Comparison of ENCODE assay signal across 9 mouse cellular contexts in the genomic region with DNA sequence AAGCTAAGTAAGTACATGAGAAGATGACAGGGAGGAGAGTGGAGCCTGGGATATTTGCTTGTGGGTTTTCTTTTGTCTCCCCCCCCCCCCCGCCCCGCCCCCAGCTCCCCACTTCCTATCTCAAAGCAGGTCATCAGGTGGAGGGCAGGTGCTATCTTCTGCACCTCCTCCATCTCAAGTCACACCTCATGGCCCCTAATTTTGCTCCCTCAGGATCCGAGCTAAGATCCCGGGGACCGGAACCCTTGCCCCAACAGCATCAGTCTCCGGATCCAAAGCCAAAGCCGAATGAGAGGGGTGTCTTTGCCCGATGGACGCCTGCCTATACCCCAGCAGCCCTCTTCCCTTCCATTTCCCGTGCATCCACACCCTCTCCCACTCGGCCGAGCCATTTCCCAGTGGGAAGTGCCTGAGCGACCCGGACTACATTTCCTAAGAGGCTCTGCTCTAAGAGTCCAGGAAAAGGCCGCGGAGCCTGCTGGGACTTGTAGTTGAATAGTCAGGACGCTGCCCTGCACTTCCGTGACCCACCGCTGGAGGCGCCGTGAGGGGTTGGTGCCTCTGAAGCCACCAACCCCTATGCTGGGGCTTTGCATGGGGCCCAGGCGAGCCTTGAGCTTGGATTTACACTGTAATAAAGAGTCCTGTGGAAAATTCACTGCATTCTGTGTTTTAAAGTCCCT. TPM values are rescaled to one million over a fixed set of nuclear protein-coding genes. Genes with fewer than 3 reads are reported as not detected.
DNase-seq lines count a peak whose midpoint lies in the region; ATAC-seq and TF ChIP-seq lines count a peak whose summit lies in the region.
"Had no signal": no experiment of that assay in that cellular context is flagged by ENCODE, and none has a peak within 500 bp of the region (broad histone marks: within the 10 kb centered on the region; RNA-seq: fewer than 3 reads in every experiment).

No protein-coding gene starts in this region.

- H3K9ac ChIP-seq in ES-E14 (ENCODE audit: insufficient read depth, low read depth, low read length, poor library complexity, severe bottlenecking): peak overlapping the region; percentile 62; the same call in 1 of the 2 replicates
- no peak overlapping the region; the same call in 1 of the 2 replicates for H3K9ac ChIP-seq in forebrain, embryonic 16.5 days (replicated peaks; ENCODE audit: low read depth, low read length)

- intact Hi-C loops in heart, postnatal 36 days (cut with DNase I): loop anchor here (5.0 kb wide), 2 partner anchors 118 to 138 kb away; partner anchors contain the start of gene Eml2

- in situ Hi-C loops in ES-E14 (cut with MboI; ENCODE audit: low sequenced_read_pairs in 2 of 2, unreplicated experiment in 2 of 2): no loop called here

- DNase-seq in ES-E14 (ENCODE audit: low read depth, low spot score): peak; percentile 91
- DNase-seq in cerebellum, adult 18-20 months: peak; percentile 98
- DNase-seq in heart, postnatal 36 days: peak; percentile 96 to 99
- peak; percentile 92 to 98 for DNase-seq in layer of hippocampus, adult 18-20 months (ENCODE audit: low spot score in 2 of 2)
- peak; percentile 95 to 97 for DNase-seq in lung, adult 18-20 months
- DNase-seq in testis, postnatal 14 days (ENCODE audit: low spot score): peak; percentile 94

- ATAC-seq in forebrain, embryonic 16.5 days: peak; percentile 82
- ATAC-seq in neutrophil, adult 5-6 weeks (ENCODE audit: extremely low read depth, insufficient number of reproducible peaks, low FRiP score, poor library complexity, severe bottlenecking): peak; percentile 85

- H3K4me1 ChIP-seq in ES-E14 (ENCODE audit: control insufficient read depth in 2 of 2, insufficient read depth in 2 of 2, low read length in 2 of 2, poor library complexity in 1 of 2): peaks cover 0 to 17% of the 10 kb centered on the region in 2 experiments; a peak in 3 of 4 replicates
- H3K4me1 ChIP-seq in forebrain, embryonic 16.5 days (replicated peaks; ENCODE audit: control insufficient read depth, insufficient read depth, low read length): peaks cover 14% of the 10 kb centered on the region

- H3K27me3 ChIP-seq in forebrain, embryonic 16.5 days (replicated peaks; ENCODE audit: control insufficient read depth, insufficient read depth, low read length): no peaks in the 10 kb centered on the region

- no peaks in the 10 kb centered on the region for H3K9me3 ChIP-seq in ES-E14 (ENCODE audit: control insufficient read depth, insufficient read depth, low read depth, low read length)
- peaks cover 2% of the 10 kb centered on the region; the same call in 1 of the 2 replicates for H3K9me3 ChIP-seq in forebrain, embryonic 16.5 days (ENCODE audit: control insufficient read depth, low read length)

- no peaks in the 10 kb centered on the region for H3K36me3 ChIP-seq in ES-E14 (ENCODE audit: control insufficient read depth, insufficient read depth, low read length, poor library complexity, severe bottlenecking)
- H3K36me3 ChIP-seq in forebrain, embryonic 16.5 days (ENCODE audit: control insufficient read depth, insufficient read depth): peaks cover 11% of the 10 kb centered on the region

- peak overlapping the region; percentile 32 to 40 for H3K4me3 ChIP-seq in ES-E14 (ENCODE audit: insufficient read depth in 1 of 2, low read depth in 1 of 2, low read length in 2 of 2, poor library complexity in 1 of 2, severe bottlenecking in 1 of 2)
- peak overlapping the region; percentile 18; the same call in 1 of the 2 replicates for H3K4me3 ChIP-seq in forebrain, embryonic 16.5 days (replicated peaks; ENCODE audit: low read length)
- H3K4me3 ChIP-seq: myocyte had no signal

- H3K27ac ChIP-seq in ES-E14 (ENCODE audit: insufficient read depth, low read depth, low read length, poor library complexity, severe bottlenecking): no peak overlapping the region
- H3K27ac ChIP-seq in forebrain, embryonic 16.5 days (ENCODE audit: low read length): no peak overlapping the region

- WGBS in forebrain, embryonic 16.5 days: 17% methylated on average over 21 of the region's 22 CpGs

- peak overlapping the region; percentile 33; the same call in 1 of the 2 replicates for H3K4me2 ChIP-seq in forebrain, embryonic 16.5 days (ENCODE audit: low read length)

TF ChIP-seq in ES-E14, 5 proteins besides CTCF, POLR2A, EP300 and RAD21:
- TF ChIP-seq ZNF384 (IDR thresholded peaks at IDR 0.05; ENCODE audit: low read depth, low read length) (no peak), HCFC1 (IDR thresholded peaks at IDR 0.05; ENCODE audit: borderline replicate concordance, insufficient read depth, low read length) (peak; percentile 98)
TF ChIP-seq in ES-E14: peak in this region for 1.

RNA-seq across cellular contexts. Expression of gene Rtn2, which starts 13.2 kb away (rescaled TPM):
- total RNA-seq in ES-E14 (2012; rRNA removed): 9.9 and 10.8 TPM in 2 replicates
- polyA plus RNA-seq in forebrain, embryonic 16.5 days (2015; fragmentation: Nextera tagmentation; extraction: Ambion mirVana): 127 and 128 TPM in 2 replicates
- 100 to 1,000 TPM; 137 to 148 TPM for total RNA-seq in heart, postnatal 36 days (2021)
- 10 to 100 TPM; 92.8 to 95.6 TPM for total RNA-seq in layer of hippocampus, adult 18-20 months (2021)
- not detected in 2 replicates for total RNA-seq in neutrophil, adult 5-6 weeks (2017)

RNA-seq across cellular contexts. Expression of gene Fosb, which starts 14.2 kb away (rescaled TPM):
- 5.8 and 6.3 TPM in 2 replicates for total RNA-seq in ES-E14 (2012; rRNA removed)
- polyA plus RNA-seq in forebrain, embryonic 16.5 days (2015; fragmentation: Nextera tagmentation; extraction: Ambion mirVana): 0.05 and 0.10 TPM in 2 replicates
- total RNA-seq in heart, postnatal 36 days (2021): under 1 TPM; 0.14 to 0.86 TPM
- 10 to 100 TPM; 20.4 to 26.6 TPM for total RNA-seq in layer of hippocampus, adult 18-20 months (2021)
- total RNA-seq in neutrophil, adult 5-6 weeks (2017): 60.5 and 64.4 TPM in 2 replicates

RNA-seq across cellular contexts. Expression of gene Ppm1n, which starts 15.8 kb away (rescaled TPM):
- total RNA-seq in ES-E14 (2012; rRNA removed): 2.9 and 9.7 TPM in 2 replicates
- polyA plus RNA-seq in forebrain, embryonic 16.5 days (2015; fragmentation: Nextera tagmentation; extraction: Ambion mirVana): 0.39 and 0.61 TPM in 2 replicates
- not detected for total RNA-seq in heart, postnatal 36 days (2021)
- total RNA-seq in layer of hippocampus, adult 18-20 months (2021): not detected
- total RNA-seq in neutrophil, adult 5-6 weeks (2017): not detected in 2 replicates

RNA-seq across cellular contexts. Expression of gene Vasp, which starts 24.0 kb away (rescaled TPM):
- total RNA-seq in ES-E14 (2012; rRNA removed): 92.5 and 108 TPM in 2 replicates
- polyA plus RNA-seq in forebrain, embryonic 16.5 days (2015; fragmentation: Nextera tagmentation; extraction: Ambion mirVana): 38.0 and 40.3 TPM in 2 replicates
- 10 to 100 TPM; 32.6 to 36.1 TPM for total RNA-seq in heart, postnatal 36 days (2021)
- total RNA-seq in layer of hippocampus, adult 18-20 months (2021): 10 to 100 TPM; 14.2 to 17.0 TPM
- total RNA-seq in neutrophil, adult 5-6 weeks (2017): 400 and 419 TPM in 2 replicates

RNA-seq across cellular contexts. Expression of gene Ercc1, which starts 48.9 kb away (rescaled TPM):
- 48.0 and 53.2 TPM in 2 replicates for total RNA-seq in ES-E14 (2012; rRNA removed)
- polyA plus RNA-seq in forebrain, embryonic 16.5 days (2015; fragmentation: Nextera tagmentation; extraction: Ambion mirVana): 79.3 and 85.9 TPM in 2 replicates
- total RNA-seq in heart, postnatal 36 days (2021): 10 to 100 TPM; 43.4 to 48.0 TPM
- 10 to 100 TPM; 47.7 to 49.0 TPM for total RNA-seq in layer of hippocampus, adult 18-20 months (2021)
- 19.6 and 28.2 TPM in 2 replicates for total RNA-seq in neutrophil, adult 5-6 weeks (2017)

Comparison
In these comparisons a context has a peak if more than half of its experiments do, and no peak if none do; other contexts are left out.
1. RNA of gene Rtn2, which starts 13.2 kb away (total RNA-seq): 137 to 148 TPM in heart, postnatal 36 days, 92.8 to 95.6 TPM in layer of hippocampus, adult 18-20 months and 9.9 to 10.8 TPM in ES-E14; not detected in neutrophil, adult 5-6 weeks; every median in the first group is over 10 times any median in the second.
2. Peak in every context shown above with its lines, with median percentiles within 50 percentile points of each other: DNase-seq.